In the genomic region with DNA sequence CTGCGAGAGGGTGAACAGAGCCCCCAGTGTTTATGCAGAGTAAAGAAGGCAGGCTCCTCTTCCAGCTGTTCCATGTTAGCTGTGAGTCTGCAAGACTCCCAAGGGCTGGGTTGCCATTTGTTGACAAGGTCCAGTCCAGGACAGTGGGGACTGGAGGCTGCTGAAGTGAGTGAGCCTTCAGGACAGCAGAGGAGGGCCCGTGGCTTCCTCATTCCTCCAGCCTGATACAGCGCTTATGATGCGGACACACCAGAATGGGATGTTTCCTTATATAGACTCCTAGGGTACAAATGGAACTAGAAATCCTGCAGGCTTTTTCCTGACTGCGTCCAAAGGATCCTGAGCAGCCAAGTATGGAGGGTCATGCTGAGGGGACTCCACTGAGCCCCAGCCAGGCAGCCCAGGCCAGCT, we compare ENCODE assay signal across 8 mouse cellular contexts. TPM values are rescaled to one million over a fixed set of nuclear protein-coding genes. Genes with fewer than 3 reads are reported as not detected.
DNase-seq lines count a peak whose midpoint lies in the region; ATAC-seq and TF ChIP-seq lines count a peak whose summit lies in the region.

No protein-coding gene starts in this region.

- no peak overlapping the region; the same call in 1 of the 2 replicates for H3K27ac ChIP-seq in embryonic facial prominence, embryonic 11.5 days (replicated peaks; ENCODE audit: low read depth, low read length)
- peak overlapping the region; percentile 97 for H3K27ac ChIP-seq in heart, embryonic 10.5 days
- H3K27ac ChIP-seq in kidney, adult 2 months (ENCODE audit: insufficient read depth, low read depth, low read length), result peak overlapping the region; percentile 24; the same call in 1 of the 2 replicates

- H3K4me2 ChIP-seq in embryonic facial prominence, embryonic 11.5 days (ENCODE audit: low read depth, low read length), result peak overlapping the region; percentile 96

- H3K9me3 ChIP-seq in embryonic facial prominence, embryonic 11.5 days (replicated peaks; ENCODE audit: control insufficient read depth, low read length), result no peaks in the 10 kb centered on the region
- no peaks in the 10 kb centered on the region for H3K9me3 ChIP-seq in heart, embryonic 10.5 days

- ATAC-seq in embryonic facial prominence, embryonic 11.5 days (replicated peaks; ENCODE audit: insufficient number of reproducible peaks, low FRiP score, low TSS enrichment, low read depth), result no peak

- no peaks in the 10 kb centered on the region for H3K36me3 ChIP-seq in embryonic facial prominence, embryonic 11.5 days (replicated peaks; ENCODE audit: control insufficient read depth, insufficient read depth, low read depth, low read length)
- peaks cover 28% of the 10 kb centered on the region for H3K36me3 ChIP-seq in heart, embryonic 10.5 days
- no peaks in the 10 kb centered on the region for H3K36me3 ChIP-seq in kidney, adult 2 months (ENCODE audit: control insufficient read depth, insufficient read depth, low read length)

- H3K27me3 ChIP-seq in embryonic facial prominence, embryonic 11.5 days (ENCODE audit: control insufficient read depth, insufficient read depth, low read length), result no peaks in the 10 kb centered on the region
- H3K27me3 ChIP-seq in heart, embryonic 10.5 days (ENCODE audit: insufficient read depth, poor library complexity, severe bottlenecking), result 0 out of 2 replicates have a peak, but pooled peaks cover 7% of the 10 kb centered on the region
- no peaks in the 10 kb centered on the region; the same call in 1 of the 2 replicates for H3K27me3 ChIP-seq in kidney, adult 2 months (replicated peaks; ENCODE audit: control insufficient read depth, insufficient read depth, low read length)

- WGBS in embryonic facial prominence, embryonic 11.5 days, result 22% methylated on average over 5 of the region's 5 CpGs
- 7% methylated on average over 5 of the region's 5 CpGs for WGBS in heart, embryonic 10.5 days
- WGBS in kidney, adult 2 months, result 39% methylated on average over 5 of the region's 5 CpGs
- 41% methylated on average over 5 of the region's 5 CpGs for WGBS in lung, adult 2 months

- peak overlapping the region; percentile 7 for H3K4me3 ChIP-seq in embryonic facial prominence, embryonic 11.5 days (ENCODE audit: low read depth, low read length)
- peak overlapping the region; percentile 85 for H3K4me3 ChIP-seq in heart, embryonic 10.5 days
- 0 out of 2 replicates have a peak overlapping the region, but pooled peaks have one; percentile 16 for H3K4me3 ChIP-seq in kidney, adult 2 months (ENCODE audit: insufficient read depth, low read depth, low read length)
- no peak overlapping the region for H3K4me3 ChIP-seq in lung, adult 2 months (replicated peaks; ENCODE audit: extremely low read depth, low read depth, low read length)

- TF ChIP-seq POLR2A in kidney, adult 2 months (IDR thresholded peaks at IDR 0.05; ENCODE audit: low read depth, low read length), result no peak
- TF ChIP-seq POLR2A in lung, adult 2 months (IDR thresholded peaks at IDR 0.05; ENCODE audit: borderline replicate concordance, extremely low read depth, low read depth, low read length), result 0 out of 2 replicates have a peak, but pooled peaks have one; percentile 12

- TF ChIP-seq CTCF in kidney, adult 2 months (conservative IDR thresholded peaks at IDR 0.05; ENCODE audit: insufficient read depth, insufficient read length, low read depth, low read length), result no peak
- no peak for TF ChIP-seq CTCF in lung, adult 2 months (IDR thresholded peaks at IDR 0.05; ENCODE audit: insufficient read depth, low read length)

- H3K9ac ChIP-seq in embryonic facial prominence, embryonic 11.5 days (replicated peaks; ENCODE audit: low read length), result peak overlapping the region; percentile 18; the same call in 1 of the 2 replicates

- H3K4me1 ChIP-seq in embryonic facial prominence, embryonic 11.5 days (ENCODE audit: control insufficient read depth, insufficient read depth, low read length), result peaks cover 7% of the 10 kb centered on the region; the same call in 1 of the 2 replicates
- H3K4me1 ChIP-seq in heart, embryonic 10.5 days, result peaks cover 41% of the 10 kb centered on the region
- H3K4me1 ChIP-seq in kidney, adult 2 months (ENCODE audit: control insufficient read depth, insufficient read depth, low read length), result peaks cover 3% of the 10 kb centered on the region; the same call in 1 of the 2 replicates
- H3K4me1 ChIP-seq in lung, adult 2 months (ENCODE audit: control insufficient read depth, insufficient read depth, low read length), result peaks cover 11% of the 10 kb centered on the region

- peak; percentile 11 for DNase-seq in ovary, postnatal 14 days (ENCODE audit: low spot score)
- DNase-seq in ovary, postnatal 10 days (ENCODE audit: low spot score), result no peak
- peak; percentile 71 for DNase-seq in embryonic facial prominence, embryonic 11.5 days (ENCODE audit: low spot score)
- peak; percentile 91 for DNase-seq in heart, embryonic 10.5 days (ENCODE audit: low spot score)
- DNase-seq in kidney, adult 2 months, result peak; percentile 38
- DNase-seq in lung, adult 2 months, result peak; percentile 20
- peak; percentile 29 for DNase-seq in retina, postnatal 1 day
- DNase-seq in c-Kit-positive CD71-positive TER-119-positive erythroid progenitor cells, embryonic 14.5 days (ENCODE audit: low spot score), result no peak

RNA-seq across cellular contexts. Expression of a gene that starts 3.2 kb away (rescaled TPM):
- 3.5 and 3.6 TPM in 2 replicates for polyA plus RNA-seq in embryonic facial prominence, embryonic 11.5 days (2014; fragmentation: Nextera tagmentation; extraction: Ambion mirVana)
- polyA plus RNA-seq in heart, embryonic 10.5 days (2016; fragmentation: Nextera tagmentation; extraction: Ambion mirVana), result 11.1 and 17.0 TPM in 2 replicates
- polyA plus RNA-seq in kidney, adult 2 months (2012; rRNA removed), result 3.9 and 4.6 TPM in 2 replicates
- polyA plus RNA-seq in lung, adult 2 months (2012; rRNA removed), result 28.4 and 31.1 TPM in 2 replicates

RNA-seq across cellular contexts. Expression of a gene that starts 54.0 kb away (rescaled TPM):
- 32.1 and 33.9 TPM in 2 replicates for polyA plus RNA-seq in embryonic facial prominence, embryonic 11.5 days (2014; fragmentation: Nextera tagmentation; extraction: Ambion mirVana)
- polyA plus RNA-seq in heart, embryonic 10.5 days (2016; fragmentation: Nextera tagmentation; extraction: Ambion mirVana), result 30.1 and 33.8 TPM in 2 replicates
- 33.0 and 35.9 TPM in 2 replicates for polyA plus RNA-seq in kidney, adult 2 months (2012; rRNA removed)
- polyA plus RNA-seq in lung, adult 2 months (2012; rRNA removed), result 24.3 and 28.2 TPM in 2 replicates

Comparison
In these comparisons a context has a peak if more than half of its experiments do, and no peak if none do; other contexts are left out.
1. DNase-seq: peak in ovary, postnatal 14 days (single experiment), embryonic facial prominence, embryonic 11.5 days (single experiment), heart, embryonic 10.5 days (single experiment), kidney, adult 2 months (single experiment), lung, adult 2 months (single experiment) and retina, postnatal 1 day (single experiment); none in ovary, postnatal 10 days (single experiment) and c-Kit-positive CD71-positive TER-119-positive erythroid progenitor cells, embryonic 14.5 days (single experiment).